Mouse (Mus musculus) spleen, adult 2 months (tissue): Measurements from ENCODE around the gene Dcpp3. TPM values are rescaled to one million over a fixed set of nuclear protein-coding genes. Genes with fewer than 3 reads are reported as not detected.
"Not testable (repeated sequence)": the region's sequence is repeated elsewhere in the genome, so short reads cannot be mapped to it uniquely, and the experiment has no call there.

Experiments used
- DNase-seq, 2 experiments: peaks; one replicate each; pipeline versions ENCODE4 v3.0.0 to v3.0.0-alpha.2; 2012 to 2021; ENCODE audit warnings: low spot score in 2 of 2, low read depth in 1 of 2
- H3K27ac ChIP-seq: fragments of 200-500 bp; 2 replicates; pipeline ENCODE4 v1.5.1; 2012; ENCODE audit warnings: low read length, inconsistent platforms; ENCODE audit not compliant: insufficient read depth
- H3K27me3 ChIP-seq: fragments of 200-500 bp; 2 replicates; pipeline ENCODE4 v1.6.1; 2012; ENCODE audit warnings: mild to moderate bottlenecking, moderate library complexity, low read length, inconsistent platforms; ENCODE audit not compliant: control insufficient read depth, insufficient read depth
- H3K36me3 ChIP-seq: fragments of 200-500 bp; 2 replicates; pipeline ENCODE4 v1.6.1; 2012; ENCODE audit warnings: mild to moderate bottlenecking, low read length, inconsistent platforms; ENCODE audit not compliant: control insufficient read depth, insufficient read depth
- H3K4me1 ChIP-seq: fragments of 200-500 bp; 2 replicates; pipeline ENCODE4 v1.6.1; 2011; ENCODE audit warnings: inconsistent platforms; ENCODE audit not compliant: control insufficient read depth, insufficient read depth, insufficient read length
- H3K4me3 ChIP-seq: fragments of 200-500 bp; 2 replicates; pipeline ENCODE4 v1.5.1; 2011; ENCODE audit warnings: mild to moderate bottlenecking, inconsistent platforms; ENCODE audit not compliant: insufficient read depth, insufficient read length; ENCODE audit errors: extremely low read depth
- CTCF ChIP-seq: fragments of 200-500 bp; IDR thresholded peaks from 2 replicates; pipeline ENCODE4 v1.5.1; 2011; ENCODE audit warnings: mild to moderate bottlenecking, inconsistent platforms; ENCODE audit not compliant: insufficient read depth, insufficient read length, insufficient replicate concordance; ENCODE audit errors: extremely low read depth
- POLR2A ChIP-seq: fragments of 200-500 bp; IDR thresholded peaks from 2 replicates; pipeline ENCODE4 v1.6.1; 2011; ENCODE audit warnings: low read depth, low read length, inconsistent platforms
- WGBS: fragments of 180-500 bp; shearing (Covaris S2); methylation state at CpG from one replicate; pipeline ENCODE4 v1.1.7; 2018; 5-methylcytosine and 5-hydroxymethylcytosine counted together
- polyA plus RNA-seq: library from polyadenylated mRNA; depleted of rRNA; stranded (reverse); fragments of >200 nt; gene quantifications from 2 replicates; pipeline ENCODE4 v1.2.3, GENCODE M21; 2012

Gene Dcpp3
- polyA plus RNA-seq, 1 experiment, result not detected

- peak; percentile 65 to 85 for DNase-seq
- H3K4me3 ChIP-seq, result peak overlapping the region; percentile 70
- TF ChIP-seq POLR2A (peak; percentile 61), CTCF (no peak)
- H3K4me1 ChIP-seq, result peaks cover 3% of the 10 kb centered on the region
- H3K27me3 ChIP-seq, result no peaks in the 10 kb centered on the region
- no peaks in the 10 kb centered on the region for H3K36me3 ChIP-seq
- under 1% methylated on average over 29 of the region's 29 CpGs for WGBS
- peak overlapping the region; percentile 53 for H3K27ac ChIP-seq
Observed at GRCm38 (mm10) chr17:23924531-23925007, 7.3 kb downstream of the Dcpp3 start.

- peak overlapping the region; percentile 70 for H3K4me3 ChIP-seq
- 1% methylated on average over 14 of the region's 14 CpGs for WGBS
- peak overlapping the region; percentile 48 for H3K27ac ChIP-seq
- TF ChIP-seq CTCF, result no peak
- TF ChIP-seq POLR2A, result no peak; the same call in 1 of the 2 replicates
- no peaks in the 10 kb centered on the region for H3K27me3 ChIP-seq
- peaks cover 3% of the 10 kb centered on the region for H3K4me1 ChIP-seq
- peak in 1 of 2 experiments; percentile 12 for DNase-seq
- no peaks in the 10 kb centered on the region for H3K36me3 ChIP-seq
Observed at GRCm38 (mm10) chr17:23925090-23925493, 7.8 kb downstream of the Dcpp3 start.

GRCm38 (mm10) chr17:23931157-23931556, 13.9 kb downstream of the Dcpp3 start:
- DNase-seq, result no peak
- Histone ChIP-seq H3K4me1 (no peaks in the 10 kb centered on the region), H3K4me3 (no peak overlapping the region), H3K27ac (no peak overlapping the region), H3K27me3 (no peaks in the 10 kb centered on the region), H3K36me3 (no peaks in the 10 kb centered on the region)
- WGBS, result 52% methylated on average over 5 of the region's 5 CpGs
- TF ChIP-seq CTCF (no peak), POLR2A (no peak)

GRCm38 (mm10) chr17:23941372-23941771, 24.1 kb downstream of the Dcpp3 start, which contains the start of gene Sbp:
Gene Sbp, plus strand, starts transcription at chr17:23941672.
- no peak for TF ChIP-seq CTCF
- no peak for TF ChIP-seq POLR2A
- Histone ChIP-seq H3K27me3 (no peaks in the 10 kb centered on the region), H3K4me3 (no peak within 1 kb of the TSS), H3K4me1 (no peaks in the 10 kb centered on the region), H3K27ac (no peak within 1 kb of the TSS), H3K36me3 (no peaks in the 10 kb centered on the region)
- DNase-seq, result no peak

- H3K4me3 ChIP-seq, H3K4me1 ChIP-seq, H3K27me3 ChIP-seq, H3K27ac ChIP-seq, DNase-seq, H3K36me3 ChIP-seq: not testable (repeated sequence)
- WGBS, result 78% methylated on average over 4 of the region's 4 CpGs
Observed at GRCm38 (mm10) chr17:23947486-23947885, 30.2 kb downstream of the Dcpp3 start.

DNA sequence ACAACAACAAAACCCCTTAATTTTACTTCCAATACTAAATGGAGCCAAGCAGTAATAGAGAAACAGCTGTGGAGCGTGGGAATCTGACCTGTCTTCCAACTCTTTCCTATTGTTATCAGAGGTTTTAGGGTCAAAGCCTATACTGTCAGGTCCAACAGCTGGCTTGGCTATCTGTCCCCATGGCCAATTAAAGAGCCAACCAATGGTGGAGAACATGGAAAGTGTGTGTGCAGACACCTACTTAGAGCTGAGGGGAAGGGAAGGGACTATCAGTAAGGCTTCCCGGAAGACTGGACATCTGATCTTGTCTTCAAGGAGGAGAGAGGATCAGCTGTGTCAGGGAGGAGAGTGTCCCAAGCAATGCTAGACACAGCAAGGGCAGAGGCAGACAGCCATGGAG, 31.8 kb downstream of the Dcpp3 start:
- no peaks in the 10 kb centered on the region for H3K27me3 ChIP-seq
- no peaks in the 10 kb centered on the region for H3K36me3 ChIP-seq
- H3K27ac ChIP-seq, result no peak overlapping the region
- H3K4me1 ChIP-seq, result no peaks in the 10 kb centered on the region
- WGBS, result 83% methylated on average over 2 of the region's 2 CpGs
- DNase-seq, result no peak
- TF ChIP-seq POLR2A (no peak), CTCF (no peak)
- H3K4me3 ChIP-seq, result no peak overlapping the region

GRCm38 (mm10) chr17:23950828-23951227, 33.6 kb downstream of the Dcpp3 start:
- H3K27me3 ChIP-seq, H3K27ac ChIP-seq, H3K4me3 ChIP-seq, H3K36me3 ChIP-seq, DNase-seq, H3K4me1 ChIP-seq: not testable (repeated sequence)
- 77% methylated on average over 4 of the region's 4 CpGs for WGBS
